Mouse (Mus musculus) T-helper 1 cell (primary cell): ENCODE data around the gene Dcst1.

Source experiments
- in situ Hi-C: fragments of 300-600 bp; cut with MboI, MseI; formaldehyde crosslinking; loops from one replicate; pipeline ENCODE4 v1.15.1; 2025; ENCODE audit warnings: high pct_unique_total_duplicates

Gene Dcst1

DNA sequence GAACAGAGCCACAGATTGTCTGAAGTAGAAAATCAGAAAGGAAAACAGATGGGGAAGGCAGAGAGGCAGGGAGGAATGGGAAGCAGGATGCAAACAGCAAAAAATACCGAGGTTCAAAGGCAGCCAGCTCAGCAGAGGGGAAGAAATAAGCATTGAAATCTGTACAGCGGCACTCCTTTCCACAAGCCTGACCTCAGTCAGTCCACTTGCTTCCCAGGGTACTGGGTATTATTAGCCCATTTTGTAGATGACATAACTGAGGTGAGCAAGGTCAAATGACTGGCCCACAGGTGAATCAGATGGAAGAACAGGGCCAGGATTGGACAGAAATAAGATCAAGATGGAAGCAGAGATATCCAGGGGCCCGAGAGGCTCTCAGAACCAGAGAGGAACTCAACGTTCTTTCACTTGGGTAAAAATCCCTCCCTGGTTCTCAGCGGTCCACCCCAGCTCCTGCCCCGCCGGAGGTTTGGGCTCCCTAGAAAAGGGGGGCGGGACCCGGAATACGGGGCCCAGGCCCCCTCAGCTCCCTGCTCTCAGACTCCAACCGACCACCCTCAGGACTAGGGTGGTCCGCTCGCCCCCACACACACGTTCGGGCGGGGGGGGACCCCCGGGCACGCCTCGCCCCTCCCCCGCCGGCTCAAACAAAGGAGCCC, 27.9 kb downstream of the Dcst1 start:
- in situ Hi-C loops = no loop called here

DNA sequence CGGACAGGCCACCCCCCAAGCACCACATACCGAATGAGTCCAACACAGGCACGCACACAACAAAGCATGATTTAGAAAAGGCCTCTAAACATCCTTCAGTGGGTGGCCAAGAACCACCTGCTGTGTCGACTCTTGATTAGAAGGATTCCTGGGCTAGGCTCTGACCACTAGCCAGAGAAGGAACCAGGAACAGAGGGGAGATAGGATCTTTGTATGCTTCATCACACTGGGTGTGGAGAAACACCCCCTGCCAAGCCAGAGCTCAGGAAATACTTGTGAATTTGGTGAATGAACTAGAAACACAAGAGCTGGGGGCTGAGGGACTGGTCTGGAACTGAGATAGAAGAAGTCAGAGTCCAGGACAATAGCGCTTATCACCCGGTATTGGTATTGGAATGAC, 28.5 kb downstream of the Dcst1 start:
- in situ Hi-C loops = no loop called here

DNA sequence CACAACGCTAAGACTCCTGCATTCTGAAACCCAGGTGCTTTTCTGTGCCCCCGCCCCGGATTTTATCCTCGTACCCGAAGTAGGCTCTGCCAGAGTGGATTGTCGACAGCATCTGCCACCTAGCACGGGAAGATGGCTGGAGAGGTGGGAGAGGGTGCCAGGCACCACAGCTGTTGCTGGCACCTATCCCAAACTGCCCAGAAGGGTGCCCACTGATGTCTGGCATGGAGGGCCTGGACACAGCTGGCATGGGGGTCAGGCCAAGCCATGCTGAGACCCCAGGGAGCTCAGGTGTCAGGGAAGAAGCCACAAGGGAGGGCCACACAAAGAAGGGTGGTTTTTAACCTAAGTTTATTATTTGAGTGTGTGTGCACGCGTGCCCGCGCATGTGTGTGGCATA, 32.0 kb downstream of the Dcst1 start:
- in situ Hi-C loops = no loop called here

DNA sequence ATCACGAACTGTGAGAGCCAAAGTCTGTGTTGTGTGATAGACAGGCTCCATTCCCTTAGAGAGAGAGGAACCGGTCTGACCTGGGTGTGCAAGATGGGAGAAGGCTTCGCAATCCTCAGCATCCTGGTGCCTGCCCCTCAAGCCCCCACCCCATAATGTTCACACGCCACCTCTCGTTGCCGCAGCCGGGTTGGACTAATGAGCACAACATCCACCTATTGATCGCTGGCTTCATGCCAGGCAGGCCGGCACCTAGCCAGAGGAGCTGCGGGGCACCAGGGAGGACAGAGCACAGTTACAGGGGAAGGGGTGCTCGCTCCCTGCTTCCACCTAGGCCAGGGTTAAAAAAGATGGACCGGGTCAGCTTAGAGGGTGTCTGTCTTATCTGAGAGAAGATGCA, 32.6 kb downstream of the Dcst1 start:
- in situ Hi-C loops = no loop called here

DNA sequence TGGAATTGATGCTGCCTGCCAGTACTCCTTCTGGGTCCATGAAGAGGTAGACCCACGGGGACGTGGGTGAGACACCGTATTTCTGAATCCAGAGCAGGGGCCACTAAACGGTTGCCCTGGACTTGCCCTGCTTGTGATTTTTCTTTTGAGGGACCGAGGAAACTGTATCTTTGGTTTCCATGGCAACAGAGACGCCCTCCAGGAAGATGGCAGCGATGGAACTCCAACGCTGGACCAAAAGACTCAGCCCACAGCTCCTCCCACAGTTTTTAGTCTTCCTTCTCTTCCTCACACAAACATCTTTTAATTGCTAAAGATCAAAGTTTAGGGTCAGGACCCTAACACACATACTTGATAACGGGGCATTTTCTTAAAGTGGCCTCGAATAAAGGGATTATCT, 33.0 kb downstream of the Dcst1 start:
- in situ Hi-C loops = no loop called here

DNA sequence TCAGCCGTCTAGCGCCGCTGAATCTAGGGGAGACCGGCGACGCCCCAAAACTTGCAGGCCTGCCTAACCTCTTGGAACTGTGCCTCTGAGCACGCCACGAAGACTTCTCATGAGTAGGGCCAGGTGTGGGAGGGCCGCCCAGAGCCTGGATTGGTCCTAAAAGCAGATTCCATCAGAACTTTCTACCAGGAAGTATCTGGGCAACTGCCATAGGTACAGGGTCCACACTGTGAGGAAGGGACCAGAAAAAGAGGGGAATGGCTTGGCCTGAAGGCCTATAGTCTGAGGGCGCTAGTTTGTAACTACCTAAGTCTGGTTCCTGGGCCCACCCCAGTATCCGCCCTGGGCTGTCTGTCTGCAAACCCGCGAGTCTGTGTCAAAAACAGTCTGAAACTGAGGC, 33.5 kb downstream of the Dcst1 start:
- in situ Hi-C loops = no loop called here

DNA sequence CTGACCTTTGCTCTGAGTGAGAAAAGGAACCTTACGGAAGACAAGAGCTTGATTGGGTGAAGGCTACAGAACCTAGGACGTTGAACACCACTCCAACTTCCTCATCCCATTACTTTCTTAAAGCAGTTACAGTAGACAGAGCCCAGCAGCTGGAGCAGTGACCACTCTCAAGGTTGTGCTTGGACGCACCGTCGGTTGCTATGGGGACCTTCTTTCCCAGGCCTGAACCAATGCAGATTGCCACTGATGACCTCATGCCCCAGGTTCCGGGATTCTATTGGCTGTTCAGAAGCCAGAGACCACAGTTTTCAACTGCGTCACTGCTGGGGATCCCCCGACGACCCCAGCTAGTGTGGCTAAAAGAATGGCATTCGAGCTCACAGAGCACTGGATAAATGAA, 34.1 kb downstream of the Dcst1 start:
- in situ Hi-C loops = no loop called here

DNA sequence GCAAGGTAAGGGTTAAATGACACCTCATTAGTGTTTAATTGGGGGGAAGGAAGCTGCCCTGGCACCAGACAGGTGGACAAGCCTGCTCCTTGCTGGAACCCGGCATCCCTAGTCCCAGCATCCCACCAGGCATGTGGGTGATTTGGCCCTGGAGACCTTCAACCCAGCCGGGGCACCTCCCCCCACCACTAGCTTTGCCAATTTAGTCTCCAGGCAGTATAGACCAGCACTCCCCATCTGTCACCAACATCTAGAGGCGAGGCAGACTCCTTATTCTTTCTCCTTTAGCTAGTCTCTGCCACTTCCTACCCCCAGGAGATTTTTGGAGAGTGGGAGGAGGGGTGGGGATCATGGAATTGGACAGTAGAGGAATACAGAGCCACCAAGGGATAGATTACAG, 34.7 kb downstream of the Dcst1 start:
- in situ Hi-C loops = no loop called here

DNA sequence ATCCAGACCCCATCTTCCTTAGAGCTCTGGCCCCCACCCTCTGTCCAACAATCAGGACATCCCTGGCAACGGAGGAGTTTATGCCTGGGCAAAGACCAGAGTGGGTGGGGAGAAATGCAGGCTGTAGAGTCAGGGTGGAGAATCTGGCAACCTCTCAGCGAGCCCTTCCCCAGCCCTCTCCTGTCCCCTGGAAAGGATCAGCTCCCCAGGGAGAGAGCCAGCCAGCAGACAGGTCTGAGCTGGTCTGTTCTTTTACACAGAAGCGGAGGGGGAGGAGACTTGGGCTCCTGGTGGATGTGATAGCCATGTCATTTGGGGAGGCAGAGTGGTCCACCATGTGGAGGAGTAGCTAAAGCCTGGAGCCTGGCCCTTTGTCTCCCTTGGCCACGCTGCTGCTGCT, 36.4 kb downstream of the Dcst1 start:
- in situ Hi-C loops = no loop called here

DNA sequence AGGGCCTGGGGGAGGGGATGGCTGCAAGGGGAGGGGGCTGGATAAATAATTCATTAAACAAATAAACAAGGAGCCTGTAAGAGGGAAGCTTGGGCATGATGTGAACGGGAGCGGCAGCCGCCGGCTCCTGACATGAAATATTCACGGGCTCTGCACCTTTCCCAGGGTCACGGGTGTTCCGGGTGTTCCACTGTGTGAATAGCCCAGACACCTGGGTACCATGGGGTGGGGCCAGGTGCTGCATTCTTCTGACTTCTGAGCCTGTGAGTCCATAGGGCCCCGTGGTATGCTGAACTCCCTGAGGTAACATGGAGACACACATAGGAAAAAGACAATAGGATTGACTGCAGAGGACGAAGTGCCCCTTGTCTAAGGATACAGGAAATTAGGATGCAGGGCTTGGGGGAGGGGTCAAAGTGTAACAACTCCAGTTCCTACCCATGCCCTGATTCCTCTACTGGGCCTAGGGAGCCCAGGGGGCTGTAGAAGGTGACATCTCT, 37.6 kb downstream of the Dcst1 start:
- in situ Hi-C loops = no loop called here

DNA sequence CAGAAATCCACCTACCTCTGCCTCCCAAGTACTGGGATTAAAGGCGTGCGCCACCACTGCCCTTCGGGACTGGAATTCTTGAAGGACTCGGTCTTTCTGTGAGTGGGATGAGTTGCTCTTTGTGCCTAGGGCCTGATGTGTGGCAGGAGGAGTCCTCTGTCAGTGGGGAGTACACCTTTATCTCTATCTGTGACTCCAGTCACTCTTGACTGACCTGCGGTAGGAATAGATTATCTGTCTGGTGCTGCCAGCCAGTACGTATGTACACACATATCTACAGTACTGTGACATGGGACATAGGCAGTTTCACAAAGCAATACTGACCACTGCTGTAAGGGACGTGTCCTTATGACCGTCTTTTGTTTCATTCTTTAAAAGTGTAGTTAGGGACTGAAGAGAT, 39.2 kb downstream of the Dcst1 start:
- in situ Hi-C loops = no loop called here

DNA sequence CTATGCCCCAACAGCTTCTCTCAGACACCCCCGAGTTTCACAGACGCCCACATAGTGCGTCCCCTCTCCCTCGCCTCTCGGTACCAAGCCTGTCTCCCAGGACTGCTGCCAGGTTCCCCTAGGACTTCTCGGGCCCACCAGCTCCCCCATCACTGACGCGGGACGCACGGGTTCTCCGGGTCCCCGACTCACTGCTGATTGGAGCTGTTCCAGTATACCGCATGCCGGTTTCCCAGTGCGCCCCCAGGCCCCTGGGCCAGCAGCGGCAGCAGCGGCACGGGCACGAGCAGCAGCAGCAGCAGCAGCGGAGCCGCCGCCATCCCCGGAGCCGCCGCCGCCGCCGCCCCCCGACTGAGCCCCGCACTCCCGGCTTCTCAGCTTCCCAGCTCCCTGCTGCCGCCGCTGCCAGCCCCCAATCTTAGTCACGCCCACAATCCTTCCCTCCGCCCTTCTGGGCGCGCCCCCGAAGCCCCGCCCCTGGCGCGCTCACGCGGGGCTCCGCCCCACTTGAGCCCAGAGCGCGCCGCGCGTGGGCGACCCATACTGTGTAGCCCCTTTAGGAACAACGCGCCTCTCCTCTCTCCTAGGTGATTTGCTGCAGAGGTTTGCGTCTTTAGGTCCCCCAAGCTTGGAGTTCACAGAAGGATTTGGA, 42.4 kb downstream of the Dcst1 start, which contains the start of gene Efna3:
Gene Efna3, minus strand, starts transcription at position 452 of the 652 bp plus-strand sequence.
- in situ Hi-C loops = loop anchor here (5.0 kb wide), 1 partner anchor 35 kb away; no protein-coding TSS in a partner anchor

DNA sequence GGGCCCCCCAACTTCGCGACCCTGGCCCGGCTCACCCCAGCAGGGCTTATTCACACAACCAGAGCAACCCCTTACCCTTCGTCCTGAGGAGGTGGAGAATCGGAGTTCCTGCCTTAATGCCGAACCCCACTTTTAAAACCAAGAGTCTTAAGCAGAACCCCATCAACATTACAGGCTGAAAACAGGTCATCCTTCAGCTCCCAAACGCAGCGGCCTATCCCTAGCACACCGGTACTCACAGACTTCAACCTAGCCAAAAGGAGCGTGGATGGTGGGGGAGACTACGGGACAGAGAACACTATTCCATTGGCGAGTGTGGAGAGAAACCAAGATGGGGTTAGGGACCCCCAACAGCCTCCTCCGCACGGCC, 42.9 kb downstream of the Dcst1 start:
- in situ Hi-C loops = loop anchor here (5.0 kb wide), 1 partner anchor 35 kb away; no protein-coding TSS in a partner anchor

DNA sequence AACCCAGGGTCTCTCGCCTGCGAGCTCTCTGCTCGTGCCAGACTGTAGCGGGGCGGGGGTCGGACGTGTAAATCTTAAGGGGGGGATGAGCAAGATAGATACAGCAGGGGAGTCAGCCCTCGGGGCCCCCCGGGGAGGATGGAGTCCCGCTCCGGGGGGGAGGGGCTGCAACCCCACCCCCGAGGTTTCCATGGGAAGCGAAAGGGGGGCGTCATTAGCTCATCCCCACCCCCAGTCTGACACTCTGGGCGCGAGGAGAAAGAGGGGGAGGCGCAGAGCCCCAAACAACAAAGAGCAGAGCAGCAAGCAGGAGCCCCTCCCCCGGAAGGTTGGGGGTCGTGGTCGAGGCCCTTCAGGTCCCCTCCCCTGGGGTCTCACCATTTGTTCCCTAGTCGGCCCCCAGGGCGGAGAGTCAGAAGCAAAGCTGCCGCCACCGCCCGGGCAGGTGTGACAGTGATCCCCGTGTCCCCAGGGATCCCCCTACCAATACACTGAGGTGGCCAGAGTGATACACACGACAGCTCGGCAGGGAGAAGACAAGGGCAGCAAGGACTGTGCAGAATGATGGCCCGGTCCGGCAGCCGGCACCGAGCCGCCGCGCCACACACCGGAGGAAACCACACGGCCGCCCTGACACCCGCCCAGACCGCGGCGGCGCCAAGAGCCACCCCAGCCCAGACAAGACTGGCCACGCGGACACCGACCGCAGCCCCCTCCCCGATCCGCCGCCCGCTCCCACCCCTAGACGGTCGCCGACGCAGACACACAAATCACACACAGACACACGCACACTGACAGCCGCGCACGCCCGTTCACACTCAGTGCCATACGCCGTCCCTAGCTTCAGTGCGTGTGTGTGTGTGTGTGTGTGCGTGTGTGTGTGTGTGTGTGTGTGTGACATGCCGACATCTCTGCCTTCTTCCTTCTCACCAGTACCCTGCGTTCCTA, 43.6 kb downstream of the Dcst1 start:
- in situ Hi-C loops = loop anchor here (5.0 kb wide), 1 partner anchor 36 kb away; no protein-coding TSS in a partner anchor

DNA sequence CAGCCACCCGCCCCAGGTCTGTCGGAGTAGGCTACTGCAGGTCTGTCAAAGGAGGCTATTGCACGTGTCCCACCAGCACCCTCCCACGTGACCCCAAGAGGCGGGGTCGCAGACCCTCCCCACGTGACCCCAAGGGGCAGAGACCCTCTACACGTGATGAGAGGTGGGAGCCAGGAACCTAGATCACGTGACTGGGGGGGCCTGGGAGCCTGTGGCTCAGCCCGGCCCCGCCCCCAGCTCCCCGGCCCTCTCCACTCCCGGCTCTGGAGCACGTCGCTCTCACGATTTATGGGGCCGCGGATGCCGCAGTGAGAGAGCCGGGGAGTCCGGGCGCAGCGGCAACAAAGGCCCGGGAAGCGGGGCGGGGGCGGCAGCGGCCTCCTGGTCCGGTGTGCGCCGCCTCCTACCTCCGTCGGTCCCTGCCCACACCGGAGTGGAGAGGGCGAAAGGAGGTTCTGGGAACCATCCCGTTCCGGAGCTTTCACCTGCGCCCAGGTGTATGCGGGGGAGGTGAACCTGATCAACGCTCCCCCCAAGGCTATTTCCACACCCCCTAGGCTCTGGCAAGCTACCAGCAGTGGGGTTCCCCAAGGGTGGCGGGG, 44.4 kb downstream of the Dcst1 start:
- in situ Hi-C loops = loop anchor here (5.0 kb wide), 1 partner anchor 37 kb away; no protein-coding TSS in a partner anchor

DNA sequence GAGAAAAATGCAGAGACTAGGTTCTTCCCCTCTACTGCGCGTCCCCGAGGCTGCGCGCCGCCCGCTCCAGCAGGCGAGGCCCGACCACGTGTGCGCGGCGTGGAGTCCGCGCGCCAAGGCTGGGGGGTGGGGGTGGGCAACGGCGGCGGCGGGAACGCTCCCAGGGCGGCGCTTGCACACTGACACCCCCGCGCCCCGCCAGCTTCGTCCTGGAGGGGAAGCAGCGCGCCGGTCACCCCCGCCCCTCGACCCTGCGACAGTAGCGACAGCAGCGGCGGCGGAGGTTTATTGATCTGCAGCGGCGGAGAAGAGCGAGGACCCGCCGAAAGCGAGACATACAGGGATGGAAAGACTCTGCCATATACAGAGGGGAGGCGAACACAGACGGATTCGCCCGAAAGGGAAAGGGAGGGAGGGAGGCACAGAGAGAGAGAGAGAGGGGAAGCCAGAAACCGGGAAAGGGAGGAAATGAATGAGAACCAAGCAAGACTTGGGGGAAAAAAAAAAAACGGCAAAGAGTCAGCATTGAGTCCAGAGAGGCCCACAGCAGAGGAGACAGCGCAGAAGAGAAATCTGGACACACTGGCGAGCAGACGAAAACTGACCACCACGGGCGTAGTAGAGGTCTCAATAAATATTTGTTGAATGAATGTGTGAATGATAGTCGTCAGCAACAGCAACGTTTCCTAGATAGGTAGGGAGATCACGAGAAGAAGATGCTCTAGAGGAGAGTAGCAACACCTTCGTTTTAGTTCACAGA, 45.3 kb downstream of the Dcst1 start:
- in situ Hi-C loops = loop anchor here (5.0 kb wide), 1 partner anchor 38 kb away; no protein-coding TSS in a partner anchor

DNA sequence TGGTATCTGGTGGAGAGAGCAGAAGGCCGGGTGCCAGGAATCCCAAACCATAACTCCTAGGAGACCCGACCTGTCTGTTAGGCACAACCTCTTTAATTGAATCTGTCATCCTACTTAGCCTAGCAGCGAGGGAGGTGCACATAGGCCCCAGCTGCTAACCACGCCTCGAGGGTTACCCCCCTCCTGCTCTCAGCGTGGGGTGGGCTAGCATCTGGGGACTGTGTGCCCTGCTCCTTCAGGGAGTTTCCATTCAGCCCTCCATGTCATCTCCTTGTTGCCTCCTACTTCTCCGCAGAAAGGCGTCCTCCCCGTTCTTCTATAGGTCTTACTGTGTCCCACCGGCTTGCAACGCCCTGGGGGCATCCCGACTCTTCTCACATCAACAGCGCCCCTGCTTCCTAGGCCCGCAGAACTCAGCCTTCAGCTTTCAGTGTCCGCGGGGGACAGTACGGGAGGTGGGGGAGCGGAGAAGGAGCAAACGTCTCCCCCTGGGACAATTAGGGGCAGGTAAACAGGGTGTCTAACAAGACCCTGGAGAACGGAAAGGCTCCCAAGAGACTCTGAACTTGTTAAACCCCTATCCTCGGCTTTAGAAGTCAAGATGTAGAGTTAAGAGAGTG, 46.0 kb downstream of the Dcst1 start:
- in situ Hi-C loops = no loop called here

DNA sequence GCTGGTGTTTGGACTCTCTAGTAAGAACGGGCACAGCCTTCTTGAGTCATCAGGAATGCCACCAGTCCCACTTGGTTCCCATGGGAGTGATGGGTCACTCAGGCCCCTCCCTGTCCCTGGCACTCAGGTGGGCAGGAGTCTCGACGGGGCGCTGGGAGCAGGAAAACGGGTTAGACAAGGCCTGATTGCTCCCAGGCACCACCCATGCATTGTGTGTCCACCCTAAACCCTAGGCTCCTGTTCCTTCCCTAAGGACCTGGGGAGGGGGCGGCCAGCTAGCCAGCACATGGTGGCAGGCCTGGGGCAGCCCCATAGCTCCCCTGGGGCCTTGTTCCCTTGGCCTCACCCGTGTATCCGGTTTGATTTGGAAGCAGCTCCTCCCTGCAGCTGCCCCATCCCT, 46.7 kb downstream of the Dcst1 start:
- in situ Hi-C loops = no loop called here

DNA sequence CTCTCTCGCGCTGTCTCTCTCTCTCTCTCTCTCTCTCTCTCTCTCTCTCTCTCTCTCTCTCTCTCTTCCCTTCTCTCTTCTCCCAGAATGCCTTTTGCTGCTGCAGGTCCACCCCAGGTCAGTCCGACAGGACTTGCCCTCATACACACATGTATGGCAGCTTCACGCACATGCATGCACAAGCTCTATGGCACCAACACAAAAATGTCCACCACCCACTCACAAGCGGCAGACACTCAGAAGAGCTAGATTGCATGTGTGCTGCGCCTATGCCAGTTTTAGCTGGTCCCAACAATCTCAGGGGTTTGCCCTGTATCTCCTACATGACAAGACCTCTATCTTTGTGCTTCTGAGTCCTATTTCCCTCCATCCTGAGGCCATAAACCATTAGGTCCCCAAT, 47.8 kb downstream of the Dcst1 start:
- in situ Hi-C loops = no loop called here

DNA sequence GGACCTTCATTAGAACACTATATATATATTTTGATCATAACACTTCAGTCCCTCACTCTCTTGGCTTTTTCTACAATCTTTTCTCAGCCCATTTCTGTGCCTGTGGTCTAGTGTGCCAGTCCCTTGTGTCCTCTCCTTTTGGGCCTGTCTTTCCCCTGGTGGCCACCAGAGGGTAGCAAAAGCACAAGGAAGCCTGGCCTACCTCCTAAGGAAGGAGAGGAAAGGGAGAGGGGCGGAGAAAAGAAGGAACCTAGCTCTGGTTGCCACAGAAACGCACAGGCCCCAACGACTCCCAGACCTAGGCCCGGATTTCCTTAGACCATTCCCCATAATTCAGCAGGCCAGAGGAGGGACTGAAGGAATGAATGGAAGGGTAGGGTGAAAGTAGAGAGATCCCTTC, 48.2 kb downstream of the Dcst1 start:
- in situ Hi-C loops = no loop called here
